Mouse (Mus musculus) E14TG2a.4 (cell line): Measurements from ENCODE around the gene Sipa1l1.

ENCODE experiments used
- CTCF ChIP-seq: conservative IDR thresholded peaks from 2 replicates; pipeline ENCODE4 v1.5.1; 2014; ENCODE audit warnings: low read length
- POU5F1 ChIP-seq: IDR thresholded peaks from 2 replicates; pipeline ENCODE4 v1.6.1; 2014; ENCODE audit warnings: low read length, borderline replicate concordance

DNA sequence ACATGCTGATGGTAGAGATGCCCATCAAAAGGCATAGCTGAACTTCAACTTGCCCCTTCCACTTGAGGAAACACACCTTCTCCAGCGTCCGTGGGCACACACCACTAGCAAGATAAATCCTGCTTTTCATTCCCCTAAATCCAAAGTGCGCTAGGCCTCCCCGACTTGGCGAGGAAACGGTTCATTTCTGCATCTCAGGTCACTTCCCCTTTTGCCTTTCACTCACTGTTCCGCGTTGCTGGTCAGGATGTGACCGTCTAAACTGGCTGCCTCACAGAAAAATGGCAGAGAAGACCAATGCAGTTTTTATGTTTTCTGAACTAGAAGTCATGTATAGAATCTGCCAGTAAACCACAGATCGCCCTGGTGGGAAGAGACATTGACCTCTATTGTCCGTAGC, 256.7 kb downstream of the Sipa1l1 start:
- TF ChIP-seq CTCF = no peak
- TF ChIP-seq POU5F1 = no peak
